Mouse (Mus musculus) testis, postnatal 14 days (tissue): ENCODE results near the gene Olfr1137.

Experiments
- DNase-seq: peaks from one replicate; pipeline ENCODE4 v3.0.0; 2021; ENCODE audit warnings: low spot score

Gene Olfr1137

DNA sequence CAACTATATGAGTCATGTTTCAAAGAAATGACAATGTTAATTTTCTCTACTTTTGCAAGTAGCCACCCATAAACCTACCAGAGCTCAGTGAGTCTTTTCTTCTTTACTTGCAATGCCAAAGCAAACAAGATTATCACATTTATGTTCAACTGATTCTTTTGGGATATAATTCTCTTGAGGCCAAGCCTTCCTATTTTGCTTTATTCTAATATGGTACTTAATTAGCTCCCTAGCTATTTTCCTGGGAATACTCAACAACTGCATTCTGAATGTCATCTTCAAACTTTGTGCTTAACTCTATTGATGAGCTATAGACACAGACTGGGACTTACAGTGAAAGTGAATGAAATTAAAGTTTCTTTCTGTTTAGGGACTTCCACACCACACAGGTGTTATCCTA, at the start of gene Olfr1137:
Olfr1137 (minus strand) TSS at position 101 of the 400 bp plus-strand sequence.
- DNase-seq, result no peak

DNA sequence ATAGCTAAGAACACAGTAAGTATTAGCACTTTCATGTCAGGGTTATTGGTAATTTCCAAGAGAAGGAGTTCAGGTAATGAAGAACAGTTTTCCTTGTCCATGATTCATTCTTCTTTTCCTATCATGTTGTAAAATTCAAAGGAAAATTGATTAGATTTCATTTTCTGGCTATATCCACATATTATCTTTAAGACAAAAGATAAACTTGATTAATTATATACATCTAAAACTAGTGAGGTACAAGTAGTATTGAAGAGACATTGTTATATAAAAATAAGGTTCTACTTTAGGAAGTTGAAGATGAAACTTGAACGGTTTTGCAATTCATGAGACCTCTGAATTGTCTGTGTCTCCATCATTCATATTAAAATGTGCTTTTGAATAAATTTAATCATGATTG, 40.9 kb upstream of the Olfr1137 start, which contains the start of gene Olfr1141:
Olfr1141 (minus strand) TSS at position 101 of the 400 bp plus-strand sequence.
- DNase-seq, result no peak

DNA sequence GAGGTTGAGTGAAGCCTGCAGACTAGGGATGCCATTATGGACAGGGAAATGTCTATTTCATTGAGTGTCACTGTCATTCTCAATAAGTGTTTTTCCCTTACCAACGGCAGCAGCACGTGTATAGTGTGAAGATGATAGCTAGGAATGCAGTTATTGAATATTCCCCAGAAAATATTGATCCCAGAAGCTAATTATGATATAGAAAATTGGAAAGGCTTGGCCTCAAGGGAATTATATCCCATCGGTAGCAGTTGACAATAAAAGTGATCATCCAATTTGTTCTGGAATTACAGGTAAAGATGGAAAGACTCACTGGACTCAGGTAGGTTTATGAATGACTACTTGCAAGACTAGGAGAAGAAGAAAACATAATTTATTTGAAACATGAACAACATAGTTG, 30.5 kb upstream of the Olfr1137 start, which contains the start of gene Olfr1140:
Olfr1140 (plus strand) TSS at position 301 of the 400 bp plus-strand sequence.
- no peak for DNase-seq

- no peak for DNase-seq
Measured at GRCm38 (mm10) chr2:87739878-87740277, 26.9 kb upstream of the Olfr1137 start, which contains the start of gene Olfr1138. Olfr1138 (minus strand) TSS chr2:87739978.

DNA sequence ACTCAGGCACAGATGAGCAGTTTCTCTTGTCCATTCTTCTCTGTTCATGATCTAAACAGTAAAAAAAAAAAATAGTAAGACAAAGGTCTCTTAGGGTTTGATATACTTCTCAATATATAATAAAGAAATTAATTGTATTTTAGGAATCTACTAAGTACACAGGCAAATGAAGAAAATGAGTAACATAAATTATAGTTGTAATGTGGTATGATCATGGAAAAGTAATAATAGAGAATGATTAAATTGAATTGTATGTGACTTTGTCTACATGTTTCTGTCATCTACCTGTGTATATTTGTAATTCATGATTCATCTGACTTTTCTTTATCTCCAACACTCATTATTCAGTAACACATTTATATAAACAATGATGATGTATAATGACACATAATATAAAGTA, 19.1 kb downstream of the Olfr1137 start, which contains the start of gene Olfr1136:
Olfr1136 (minus strand) TSS at position 101 of the 400 bp plus-strand sequence.
- no peak for DNase-seq

GRCm38 (mm10) chr2:87673564-87673963, 39.4 kb downstream of the Olfr1137 start, which contains the start of gene Olfr1135:
Olfr1135 (minus strand) TSS chr2:87673664.
- no peak for DNase-seq
